Comparison of ENCODE assay signal across 9 mouse cellular contexts in the genomic region with DNA sequence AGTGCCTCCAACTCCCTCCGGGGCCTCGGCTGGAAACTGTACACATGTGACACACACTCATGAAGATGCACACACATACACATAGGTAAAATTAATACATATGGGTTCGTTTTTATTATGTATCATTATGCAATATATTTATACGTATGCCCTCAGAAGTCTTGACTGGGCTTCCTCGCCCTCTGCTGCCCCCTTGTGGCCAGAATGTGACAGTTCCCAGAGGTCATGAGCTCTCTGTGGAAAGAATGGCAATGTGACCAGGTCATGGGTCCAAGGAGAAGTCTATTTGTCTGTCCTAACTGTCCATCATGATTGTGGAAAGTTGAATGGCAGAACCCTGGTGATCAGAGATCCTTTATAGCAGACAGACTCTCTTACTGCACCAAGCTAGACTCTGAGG. TPM values are rescaled to one million over a fixed set of nuclear protein-coding genes. Genes with fewer than 3 reads are reported as not detected.
A peak's percentile ranks its signal among the peaks of the same experiment; 100 is the strongest.
DNase-seq lines count a peak whose midpoint lies in the region; TF ChIP-seq lines count a peak whose summit lies in the region.
"Had no signal": no experiment of that assay in that cellular context is flagged by ENCODE, and none has a peak within 500 bp of the region (broad histone marks: within the 10 kb centered on the region; RNA-seq: fewer than 3 reads in every experiment).

No protein-coding gene starts in this region.

- no peaks in the 10 kb centered on the region for H3K27me3 ChIP-seq in liver, adult 2 months (ENCODE audit: control insufficient read depth, insufficient read depth, low read length)

- no peaks in the 10 kb centered on the region for H3K4me1 ChIP-seq in liver, adult 2 months (ENCODE audit: control insufficient read depth, insufficient read depth, low read length)
- H3K4me1 ChIP-seq: limb, embryonic 12.5 days had no signal

- no peak for TF ChIP-seq POLR2A in liver, adult 2 months (IDR thresholded peaks at IDR 0.05; ENCODE audit: extremely low read depth, insufficient read depth, low read length)

- H3K79me2 ChIP-seq in liver, adult 2 months (ENCODE audit: control insufficient read depth, insufficient read depth, low read length), result no peaks in the 10 kb centered on the region

- H3K4me3 ChIP-seq in liver, adult 2 months (ENCODE audit: insufficient read depth, low read depth, low read length), result no peak overlapping the region
- H3K4me3 ChIP-seq: limb, embryonic 12.5 days had no signal

- H3K27ac ChIP-seq in liver, adult 2 months (replicated peaks; ENCODE audit: insufficient read depth, low read depth, low read length), result no peak overlapping the region
- H3K27ac ChIP-seq: limb, embryonic 12.5 days had no signal

- TF ChIP-seq CTCF in liver, adult 2 months (IDR thresholded peaks at IDR 0.05; ENCODE audit: low read depth, low read length), result peak; percentile 94

- H3K36me3 ChIP-seq in liver, adult 2 months (ENCODE audit: control insufficient read depth, insufficient read depth, low read length), result no peaks in the 10 kb centered on the region
- H3K36me3 ChIP-seq: limb, embryonic 12.5 days had no signal

- WGBS in liver, adult 2 months, result 17% methylated on average over 5 of the region's 5 CpGs

- no peak overlapping the region for H3K9ac ChIP-seq in liver, adult 2 months (ENCODE audit: low read depth, low read length)
- H3K9ac ChIP-seq: limb, embryonic 12.5 days had no signal

- DNase-seq in CD4-positive, CD25-positive, alpha-beta regulatory T cell, adult 2 months (ENCODE audit: low read depth, low spot score), result peak; percentile 88
- peak; percentile 81 for DNase-seq in NIH3T3 (ENCODE audit: low read depth)
- peak; percentile 72 for DNase-seq in cerebellum, adult 9-10 months
- DNase-seq in gastrocnemius, adult 8-10 months (ENCODE audit: low spot score in 2 of 2), result peak; percentile 52 to 56
- DNase-seq in kidney, adult 9 months, result peak; percentile 86
- DNase-seq in liver, adult 2 months (ENCODE audit: extremely low read depth, low read depth, low spot score), result peak; percentile 59
- peak; percentile 57 for DNase-seq in retina, adult 2 months (ENCODE audit: low read depth, low spot score)
- peak; percentile 89 for DNase-seq in thymus, postnatal 4 days

RNA-seq across cellular contexts. Expression of gene Notch4, which starts 8.6 kb away (rescaled TPM):
- 1 to 10 TPM; 4.6 to 8.2 (median 5.7) TPM for total RNA-seq in gastrocnemius, adult 8-10 months (2022)
- total RNA-seq in liver, adult 2 months (2014; rRNA removed), result 0.83 and 2.6 TPM in 2 replicates
- polyA plus RNA-seq in liver, adult 2 months (2012; rRNA removed), result 1.8 and 3.4 TPM in 2 replicates

RNA-seq across cellular contexts. Expression of gene Gpsm3, which starts 34.1 kb away (rescaled TPM):
- total RNA-seq in gastrocnemius, adult 8-10 months (2022), result 1 to 10 TPM in 1 of 4 experiments, under 1 TPM in 3; 0.53 to 1.8 (median 0.77) TPM
- 0.65 and 0.94 TPM in 2 replicates for total RNA-seq in liver, adult 2 months (2014; rRNA removed)
- 2.5 and 3.4 TPM in 2 replicates for polyA plus RNA-seq in liver, adult 2 months (2012; rRNA removed)

RNA-seq across cellular contexts. Expression of gene Pbx2, which starts 35.6 kb away (rescaled TPM):
- 10 to 100 TPM in 3 of 4 experiments, 1 to 10 TPM in 1; 9.1 to 15.4 (median 13.8) TPM for total RNA-seq in gastrocnemius, adult 8-10 months (2022)
- 10.9 and 17.1 TPM in 2 replicates for total RNA-seq in liver, adult 2 months (2014; rRNA removed)
- polyA plus RNA-seq in liver, adult 2 months (2012; rRNA removed), result 19.5 and 21.1 TPM in 2 replicates

RNA-seq across cellular contexts. Expression of gene Btnl6, which starts 38.3 kb away (rescaled TPM):
- not detected for total RNA-seq in gastrocnemius, adult 8-10 months (2022)
- total RNA-seq in liver, adult 2 months (2014; rRNA removed), result 0.07 TPM in 1 of 2 replicates, not detected in the other
- polyA plus RNA-seq in liver, adult 2 months (2012; rRNA removed), result not detected in 2 replicates
- polyA plus RNA-seq: limb, embryonic 12.5 days had no signal

RNA-seq across cellular contexts. Expression of gene Ager, which starts 42.2 kb away (rescaled TPM):
- total RNA-seq in gastrocnemius, adult 8-10 months (2022), result under 1 TPM in 1 of 4 experiments, not detected in 3; 0.19 TPM
- total RNA-seq in liver, adult 2 months (2014; rRNA removed), result 0.07 and 0.09 TPM in 2 replicates
- 0.21 and 0.29 TPM in 2 replicates for polyA plus RNA-seq in liver, adult 2 months (2012; rRNA removed)
